Mouse (Mus musculus) limb, embryonic 12.5 days (tissue): Measurements from ENCODE around the gene Fgfr2. TPM values are rescaled to one million over a fixed set of nuclear protein-coding genes. Genes with fewer than 3 reads are reported as not detected.

Experiments
- ATAC-seq: fragments of 200-750 bp; cut with Nextera tagmentation; 2 replicates; pipeline ENCODE4 v1.8.0; 2017; ENCODE audit warnings: low read depth, moderate TSS enrichment; ENCODE audit not compliant: insufficient number of reproducible peaks, insufficient read depth, low FRiP score, low TSS enrichment
- H3K27ac ChIP-seq: fragments of 300-500 bp; sonication (generic); 2 replicates; pipeline ENCODE4 v1.5.1; 2016; ENCODE audit warnings: mild to moderate bottlenecking, moderate library complexity
- H3K27me3 ChIP-seq: fragments of 300-500 bp; sonication (generic); 2 replicates; pipeline ENCODE4 v1.6.1; 2016; ENCODE audit warnings: mild to moderate bottlenecking, moderate library complexity
- H3K36me3 ChIP-seq: fragments of 300-500 bp; sonication (generic); 2 replicates; pipeline ENCODE4 v1.6.1; 2016; ENCODE audit warnings: mild to moderate bottlenecking, moderate library complexity
- H3K4me1 ChIP-seq: fragments of 300-500 bp; sonication (generic); replicated peaks from 2 replicates; pipeline ENCODE4 v1.6.1; 2016
- H3K4me2 ChIP-seq: fragments of 300-500 bp; sonication (generic); 2 replicates; pipeline ENCODE4 v1.6.1; 2016; ENCODE audit warnings: mild to moderate bottlenecking, moderate library complexity
- H3K4me3 ChIP-seq: fragments of 300-500 bp; sonication (generic); replicated peaks from 2 replicates; pipeline ENCODE4 v1.5.1; 2016; ENCODE audit warnings: mild to moderate bottlenecking
- H3K9ac ChIP-seq: fragments of 300-500 bp; sonication (generic); replicated peaks from 2 replicates; pipeline ENCODE4 v1.6.1; 2016; ENCODE audit warnings: mild to moderate bottlenecking, moderate library complexity
- H3K9me3 ChIP-seq: fragments of 300-500 bp; sonication (generic); 2 replicates; pipeline ENCODE4 v1.6.1; 2016; ENCODE audit warnings: mild to moderate bottlenecking, moderate library complexity
- WGBS: fragments of 180-500 bp; shearing (Covaris S2); methylation state at CpG from one replicate; pipeline ENCODE4 v1.1.7; 2016; 5-methylcytosine and 5-hydroxymethylcytosine counted together
- polyA plus RNA-seq: library from polyadenylated mRNA; unstranded; fragments of >200 nt; fragmentation: Nextera tagmentation; extraction: Ambion mirVana; gene quantifications from 2 replicates; pipeline ENCODE4 v1.2.1, GENCODE M21; 2016

Fgfr2 gene
- polyA plus RNA-seq, 1 experiment from 2014 or later = 112 TPM

GRCm38 (mm10) chr7:131260946-131261345 lies 1862.2 kb downstream of the Fgfr2 start:
- Histone ChIP-seq H3K4me2 (no peak overlapping the region), H3K27ac (no peak overlapping the region), H3K4me1 (no peaks in the 10 kb centered on the region), H3K4me3 (no peak overlapping the region), H3K9ac (no peak overlapping the region), H3K36me3 (no peaks in the 10 kb centered on the region), H3K27me3 (no peaks in the 10 kb centered on the region), H3K9me3 (no peaks in the 10 kb centered on the region)
- WGBS = 50% methylated on average over 6 of the region's 6 CpGs
- ATAC-seq = no peak

DNA sequence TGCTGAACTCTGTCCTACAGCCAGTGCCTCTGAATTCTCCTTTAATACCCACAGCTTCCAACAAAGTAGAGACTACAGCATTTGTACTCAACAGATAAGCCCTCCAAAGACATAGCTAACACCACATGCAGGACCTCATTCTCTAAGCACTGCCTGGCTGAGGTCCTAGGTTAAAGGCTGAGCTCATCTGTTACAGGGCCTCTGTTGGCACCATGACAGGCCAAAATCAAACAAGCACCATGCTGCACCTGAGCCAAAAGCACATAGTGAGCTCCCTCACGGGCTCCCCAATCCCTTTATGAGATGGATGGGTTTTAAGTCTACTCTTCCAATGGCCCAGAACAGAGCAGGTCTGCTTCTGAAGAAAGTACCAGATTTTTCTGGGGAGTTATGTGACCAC lies 1865.8 kb downstream of the Fgfr2 start:
- Histone ChIP-seq H3K9ac (no peak overlapping the region), H3K9me3 (no peaks in the 10 kb centered on the region), H3K4me2 (no peak overlapping the region), H3K36me3 (no peaks in the 10 kb centered on the region), H3K27me3 (no peaks in the 10 kb centered on the region), H3K4me3 (no peak overlapping the region), H3K4me1 (no peaks in the 10 kb centered on the region), H3K27ac (no peak overlapping the region)
- no peak for ATAC-seq
- WGBS = 68% methylated on average over 1 of the region's 1 CpGs

- Histone ChIP-seq H3K4me2 (no peak overlapping the region), H3K4me1 (no peaks in the 10 kb centered on the region), H3K4me3 (no peak overlapping the region), H3K36me3 (no peaks in the 10 kb centered on the region), H3K9me3 (no peaks in the 10 kb centered on the region), H3K27me3 (no peaks in the 10 kb centered on the region), H3K9ac (no peak overlapping the region), H3K27ac (no peak overlapping the region)
- 91% methylated on average over 5 of the region's 5 CpGs for WGBS
- no peak for ATAC-seq
These were observed 1866.3 kb downstream of the Fgfr2 start for GRCm38 (mm10) chr7:131256841-131257240.

DNA sequence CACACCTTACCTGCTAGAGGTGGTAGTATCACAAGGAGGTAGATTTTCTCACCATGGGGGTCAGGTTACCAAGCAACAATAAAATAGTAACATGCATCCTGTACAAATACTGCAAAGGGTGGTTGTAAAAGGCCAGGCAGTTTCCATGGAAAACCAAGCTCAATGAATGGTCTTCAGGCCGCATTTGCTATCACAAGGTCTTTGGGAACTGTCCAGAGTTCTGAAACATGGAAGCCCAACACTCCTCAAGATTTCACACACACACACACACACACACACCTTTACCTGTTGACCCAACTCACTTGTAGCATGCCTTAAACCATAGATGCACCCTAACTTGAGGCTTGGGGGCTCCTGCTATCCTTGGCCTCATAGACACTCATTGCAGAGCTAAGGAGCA lies 1878.2 kb downstream of the Fgfr2 start:
- no peaks in the 10 kb centered on the region for H3K27me3 ChIP-seq
- no peaks in the 10 kb centered on the region for H3K36me3 ChIP-seq
- H3K4me2 ChIP-seq = no peak overlapping the region
- H3K9me3 ChIP-seq = no peaks in the 10 kb centered on the region
- H3K4me1 ChIP-seq = no peaks in the 10 kb centered on the region
- WGBS = 28% methylated on average over 1 of the region's 1 CpGs
- no peak overlapping the region for H3K27ac ChIP-seq
- H3K4me3 ChIP-seq = no peak overlapping the region
- ATAC-seq = no peak
- H3K9ac ChIP-seq = no peak overlapping the region

GRCm38 (mm10) chr7:131236091-131236490 lies 1887.1 kb downstream of the Fgfr2 start:
- no peaks in the 10 kb centered on the region for H3K9me3 ChIP-seq
- H3K4me3 ChIP-seq = no peak overlapping the region
- no peak overlapping the region for H3K4me2 ChIP-seq
- H3K27me3 ChIP-seq = no peaks in the 10 kb centered on the region; the same call in 1 of the 2 replicates
- no peak overlapping the region for H3K9ac ChIP-seq
- H3K27ac ChIP-seq = no peak overlapping the region
- no peaks in the 10 kb centered on the region for H3K36me3 ChIP-seq
- ATAC-seq = no peak
- no peaks in the 10 kb centered on the region for H3K4me1 ChIP-seq

DNA sequence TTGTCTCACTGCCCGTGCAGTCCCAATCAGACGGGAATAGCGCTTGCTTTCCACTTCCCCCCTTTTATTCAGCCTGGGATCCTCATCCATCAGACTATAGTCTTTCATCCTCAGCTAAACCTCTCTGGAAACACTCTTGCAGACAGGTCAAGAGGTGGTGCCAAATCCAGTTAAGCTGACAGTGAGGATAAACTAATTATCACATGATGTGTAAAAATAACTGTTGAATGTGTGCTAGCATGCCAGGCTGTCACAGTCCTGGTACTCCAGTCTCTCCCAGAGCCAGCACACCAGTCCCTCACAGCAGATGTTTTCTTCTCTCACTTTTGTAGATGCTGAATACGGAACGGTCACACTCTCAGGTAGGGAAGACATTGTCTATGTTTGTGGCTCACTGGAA lies 1900.1 kb downstream of the Fgfr2 start:
- Histone ChIP-seq H3K9ac (no peak overlapping the region), H3K4me2 (no peak overlapping the region), H3K27me3 (no peaks in the 10 kb centered on the region; the same call in 1 of the 2 replicates), H3K9me3 (no peaks in the 10 kb centered on the region), H3K4me1 (no peaks in the 10 kb centered on the region), H3K27ac (no peak overlapping the region), H3K36me3 (no peaks in the 10 kb centered on the region), H3K4me3 (no peak overlapping the region)
- 61% methylated on average over 5 of the region's 5 CpGs for WGBS
- no peak for ATAC-seq

- no peaks in the 10 kb centered on the region for H3K36me3 ChIP-seq
- H3K4me3 ChIP-seq = no peak overlapping the region
- H3K27me3 ChIP-seq = no peaks in the 10 kb centered on the region
- no peak overlapping the region for H3K4me2 ChIP-seq
- no peak for ATAC-seq
- H3K4me1 ChIP-seq = no peaks in the 10 kb centered on the region
- H3K9ac ChIP-seq = no peak overlapping the region
- H3K9me3 ChIP-seq = no peaks in the 10 kb centered on the region
- no peak overlapping the region for H3K27ac ChIP-seq
- 92% methylated on average over 14 of the region's 14 CpGs for WGBS
These were observed 1935.2 kb downstream of the Fgfr2 start for GRCm38 (mm10) chr7:131187996-131188395.

- no peak overlapping the region for H3K4me2 ChIP-seq
- no peaks in the 10 kb centered on the region for H3K9me3 ChIP-seq
- H3K4me1 ChIP-seq = no peaks in the 10 kb centered on the region
- no peak for ATAC-seq
- H3K27me3 ChIP-seq = no peaks in the 10 kb centered on the region
- H3K27ac ChIP-seq = no peak overlapping the region
- H3K4me3 ChIP-seq = no peak overlapping the region
- H3K36me3 ChIP-seq = no peaks in the 10 kb centered on the region
- WGBS = 80% methylated on average over 8 of the region's 8 CpGs
- no peak overlapping the region for H3K9ac ChIP-seq
These were observed 1936.1 kb downstream of the Fgfr2 start for GRCm38 (mm10) chr7:131187047-131187446.

- no peak for ATAC-seq
- H3K4me2 ChIP-seq = no peak overlapping the region
- H3K36me3 ChIP-seq = no peaks in the 10 kb centered on the region
- no peaks in the 10 kb centered on the region for H3K4me1 ChIP-seq
- no peak overlapping the region for H3K27ac ChIP-seq
- no peaks in the 10 kb centered on the region for H3K9me3 ChIP-seq
- no peak overlapping the region for H3K9ac ChIP-seq
- 59% methylated on average over 8 of the region's 8 CpGs for WGBS
- no peak overlapping the region for H3K4me3 ChIP-seq
- H3K27me3 ChIP-seq = no peaks in the 10 kb centered on the region
These were observed 1938.8 kb downstream of the Fgfr2 start for GRCm38 (mm10) chr7:131184339-131184738.

GRCm38 (mm10) chr7:131182685-131183084 lies 1940.5 kb downstream of the Fgfr2 start:
- Histone ChIP-seq H3K9me3 (no peaks in the 10 kb centered on the region), H3K4me2 (no peak overlapping the region), H3K36me3 (no peaks in the 10 kb centered on the region), H3K4me3 (no peak overlapping the region), H3K27me3 (no peaks in the 10 kb centered on the region), H3K4me1 (no peaks in the 10 kb centered on the region), H3K27ac (no peak overlapping the region), H3K9ac (no peak overlapping the region)
- no peak for ATAC-seq
- 43% methylated on average over 4 of the region's 4 CpGs for WGBS

GRCm38 (mm10) chr7:131174121-131174520 lies 1949.0 kb downstream of the Fgfr2 start, which contains the start of gene 5430419D17Rik:
5430419D17Rik (plus strand) TSS chr7:131174402.
- Histone ChIP-seq H3K36me3 (no peaks in the 10 kb centered on the region), H3K4me3 (no peak within 1 kb of the TSS), H3K27me3 (no peaks in the 10 kb centered on the region), H3K9ac (no peak within 1 kb of the TSS), H3K9me3 (no peaks in the 10 kb centered on the region), H3K27ac (no peak within 1 kb of the TSS), H3K4me1 (no peaks in the 10 kb centered on the region), H3K4me2 (no peak within 1 kb of the TSS)
- no peak for ATAC-seq
- WGBS = 89% methylated on average over 9 of the region's 9 CpGs

- WGBS = 64% methylated on average over 2 of the region's 2 CpGs
- Histone ChIP-seq H3K4me2 (no peak overlapping the region), H3K36me3 (no peaks in the 10 kb centered on the region), H3K9me3 (no peaks in the 10 kb centered on the region), H3K4me1 (no peaks in the 10 kb centered on the region), H3K9ac (no peak overlapping the region), H3K4me3 (no peak overlapping the region), H3K27me3 (no peaks in the 10 kb centered on the region), H3K27ac (no peak overlapping the region)
- no peak for ATAC-seq
These were observed 1954.1 kb downstream of the Fgfr2 start for GRCm38 (mm10) chr7:131169099-131169498.
